Mouse (Mus musculus) hindbrain, postnatal 0 days (tissue): ENCODE measurements around the gene Triap1. TPM values are rescaled to one million over a fixed set of nuclear protein-coding genes. Genes with fewer than 3 reads are reported as not detected.
"Not testable (repeated sequence)": the region's sequence is repeated elsewhere in the genome, so short reads cannot be mapped to it uniquely, and the experiment has no call there.

Source experiments
- ATAC-seq: fragments of 200-750 bp; cut with Nextera tagmentation; 2 replicates; pipeline ENCODE4 v1.8.0; 2017; ENCODE audit warnings: mild to moderate bottlenecking, moderate TSS enrichment, moderate library complexity
- DNase-seq: peaks from one replicate; pipeline ENCODE4 v3.0.0-alpha.2; 2015; ENCODE audit warnings: low spot score
- H3K27ac ChIP-seq: fragments of 300-500 bp; sonication (generic); 2 replicates; pipeline ENCODE4 v1.5.1; 2014; ENCODE audit warnings: mild to moderate bottlenecking
- H3K27me3 ChIP-seq: fragments of 300-500 bp; sonication (generic); 2 replicates; pipeline ENCODE4 v1.6.1; 2014; ENCODE audit warnings: low read length, mixed read lengths; ENCODE audit not compliant: insufficient read depth
- H3K36me3 ChIP-seq: fragments of 300-500 bp; sonication (generic); 2 replicates; pipeline ENCODE4 v1.6.1; 2014; ENCODE audit warnings: low read length, mixed read lengths; ENCODE audit not compliant: insufficient read depth
- H3K4me1 ChIP-seq: fragments of 300-500 bp; sonication (generic); 2 replicates; pipeline ENCODE4 v1.6.1; 2014; ENCODE audit warnings: antibody characterized with exemption, low read length, mixed read lengths; ENCODE audit not compliant: insufficient read depth
- H3K4me2 ChIP-seq: fragments of 300-500 bp; sonication (generic); 2 replicates; pipeline ENCODE4 v1.6.1; 2014; ENCODE audit warnings: low read depth, mild to moderate bottlenecking, low read length, moderate library complexity, mixed read lengths
- H3K4me3 ChIP-seq: fragments of 300-500 bp; sonication (generic); 2 replicates; pipeline ENCODE4 v1.5.1; 2014; ENCODE audit warnings: low read length
- H3K9ac ChIP-seq: fragments of 300-500 bp; sonication (generic); replicated peaks from 2 replicates; pipeline ENCODE4 v1.6.1; 2014; ENCODE audit warnings: mild to moderate bottlenecking, low read length, moderate library complexity, mixed read lengths
- H3K9me3 ChIP-seq: fragments of 300-500 bp; sonication (generic); 2 replicates; pipeline ENCODE4 v1.6.1; 2016; ENCODE audit warnings: low read length, mixed read lengths
- CTCF ChIP-seq: IDR thresholded peaks from 2 replicates; pipeline ENCODE4 v1.5.1; 2016; ENCODE audit warnings: antibody characterized with exemption, control low read depth, low read depth
- WGBS: fragments of 180-500 bp; shearing (Covaris S2); extraction: QIAGEN DNeasy Blood & Tissue Kit; methylation state at CpG from one replicate; pipeline ENCODE4 v1.1.7; 2014; 5-methylcytosine and 5-hydroxymethylcytosine counted together
- polyA plus RNA-seq: library from polyadenylated mRNA; unstranded; fragments of >200 nt; fragmentation: Nextera tagmentation; extraction: Ambion mirVana; gene quantifications from 2 replicates; pipeline ENCODE4 v1.2.1, GENCODE M21; 2015
- total RNA-seq: library from RNA; depleted of rRNA; stranded (reverse); fragments of >200 nt; gene quantifications from 2 replicates; pipeline ENCODE4 v1.2.3, GENCODE M21; 2014; rRNA removed

The Triap1 gene
- total RNA-seq (12.4 and 18.4 TPM in 2 replicates), polyA plus RNA-seq (59.2 and 61.6 TPM in 2 replicates)

DNA sequence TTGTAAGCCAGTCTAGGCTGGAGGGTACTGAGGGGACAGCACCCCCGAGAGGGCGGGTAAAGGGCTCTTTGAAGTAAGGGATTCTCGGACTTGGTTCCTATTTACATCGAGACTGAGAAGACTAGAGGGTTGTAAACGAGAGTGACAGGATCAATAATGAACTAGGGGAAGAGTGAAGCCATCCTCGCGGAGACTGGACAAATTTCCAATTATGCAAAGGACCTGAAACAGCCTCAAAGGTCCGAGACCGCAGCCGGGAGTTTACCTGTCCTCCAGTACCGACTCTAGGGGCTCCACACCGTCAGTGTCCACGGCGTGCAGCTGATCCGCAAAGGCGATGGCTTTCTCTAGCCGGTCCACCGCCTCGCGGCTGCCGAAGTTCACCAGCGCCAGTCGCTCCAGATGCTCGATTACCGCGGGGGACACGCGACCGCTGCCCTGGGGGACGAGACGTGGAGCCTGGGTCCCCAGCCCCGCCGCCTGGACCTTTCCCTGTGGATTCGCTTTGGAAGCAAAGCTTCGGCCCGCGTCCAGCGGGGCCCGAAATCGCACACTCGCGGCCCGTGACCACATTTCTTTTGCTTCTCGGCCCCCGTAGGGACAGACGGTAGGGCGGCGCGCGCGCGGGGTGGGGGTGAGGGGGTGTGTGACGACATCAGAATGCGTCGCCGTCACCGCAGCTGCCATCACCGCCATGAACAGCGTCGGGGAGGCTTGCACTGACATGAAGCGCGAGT, at the start of gene Triap1, which contains the start of gene Gatc:
TSS of gene Triap1 (plus strand) at position 649 of the 737 bp plus-strand sequence.
TSS of gene Gatc (minus strand) at position 602 of the 737 bp plus-strand sequence.
- Histone ChIP-seq H3K4me1 (peaks cover 9% of the 10 kb centered on the region), H3K27me3 (no peaks in the 10 kb centered on the region), H3K27ac (peak within 1 kb of the TSS; percentile 92), H3K9me3 (no peaks in the 10 kb centered on the region), H3K4me2 (peak within 1 kb of the TSS; percentile 85), H3K4me3 (peak within 1 kb of the TSS; percentile 89), H3K9ac (peak within 1 kb of the TSS; percentile 92), H3K36me3 (peaks cover 20% of the 10 kb centered on the region)
- WGBS = under 1% methylated on average over 62 of the region's 62 CpGs
- peak; percentile 33 for TF ChIP-seq CTCF
- peak; percentile 93 for ATAC-seq
- DNase-seq = peak; percentile 95

GRCm38 (mm10) chr5:115294173-115294572, 46.9 kb upstream of the Triap1 start:
- Histone ChIP-seq H3K36me3 (peaks cover 43% of the 10 kb centered on the region), H3K4me2 (no peak overlapping the region), H3K9me3 (no peaks in the 10 kb centered on the region), H3K9ac (no peak overlapping the region), H3K4me1 (0 out of 2 replicates have a peak, but pooled peaks cover 3% of the 10 kb centered on the region), H3K27me3 (no peaks in the 10 kb centered on the region), H3K4me3 (no peak overlapping the region), H3K27ac (no peak overlapping the region)
- DNase-seq = no peak
- no peak for ATAC-seq
- WGBS = 91% methylated on average over 8 of the region's 8 CpGs
- TF ChIP-seq CTCF = peak; percentile 35; the same call in 1 of the 2 replicates

- DNase-seq (no peak), ATAC-seq (no peak)
- Histone ChIP-seq H3K4me2 (no peak overlapping the region), H3K27ac (no peak overlapping the region), H3K4me3 (no peak overlapping the region), H3K9me3 (no peaks in the 10 kb centered on the region), H3K36me3 (peaks cover 34% of the 10 kb centered on the region), H3K27me3 (no peaks in the 10 kb centered on the region), H3K4me1 (0 out of 2 replicates have a peak, but pooled peaks cover 6% of the 10 kb centered on the region), H3K9ac (no peak overlapping the region)
- TF ChIP-seq CTCF = no peak
- 80% methylated on average over 10 of the region's 10 CpGs for WGBS
Measured at GRCm38 (mm10) chr5:115296347-115296746, 44.7 kb upstream of the Triap1 start.

DNA sequence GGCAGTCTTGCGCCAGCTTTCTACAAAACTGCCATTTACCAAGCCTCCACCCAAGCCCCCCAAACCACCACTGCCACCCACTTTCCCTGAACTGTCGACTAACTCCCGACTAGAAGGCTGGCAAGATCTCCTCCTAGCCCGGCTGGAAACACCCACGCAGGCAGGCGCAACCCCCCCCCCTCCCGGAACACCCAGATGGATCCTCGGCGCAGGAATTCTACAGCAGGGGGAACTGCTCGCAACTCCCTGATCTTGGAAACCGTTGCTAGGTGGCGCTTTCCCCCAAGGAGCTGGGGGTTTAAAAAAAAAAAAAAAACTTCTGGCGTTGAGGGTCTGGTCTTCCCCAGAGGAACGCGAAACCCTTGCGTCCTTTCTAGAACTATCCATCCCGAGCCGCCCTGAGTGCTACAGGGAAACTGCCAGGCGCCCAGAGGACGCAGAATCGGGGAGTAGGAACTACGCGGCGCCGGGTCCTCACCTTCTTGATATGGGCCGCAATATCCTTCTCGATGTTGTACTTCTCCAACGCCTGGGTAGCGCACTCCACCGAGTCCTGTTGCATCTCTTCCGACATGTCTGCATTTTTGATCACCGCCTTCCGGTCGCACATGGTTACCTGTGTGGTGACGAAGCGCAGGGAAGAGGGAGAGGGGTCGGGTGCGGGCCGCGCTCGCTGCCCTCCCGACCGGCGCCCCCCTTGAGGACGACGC, 40.8 kb upstream of the Triap1 start:
- DNase-seq (peak; percentile 88), ATAC-seq (peak; percentile 61; the same call in 1 of the 2 replicates)
- 0 out of 2 replicates have a peak, but pooled peaks cover 6% of the 10 kb centered on the region for H3K4me1 ChIP-seq
- under 1% methylated on average over 46 of the region's 46 CpGs for WGBS
- H3K27ac ChIP-seq = peak overlapping the region; percentile 92
- H3K9ac ChIP-seq = peak overlapping the region; percentile 79
- peak overlapping the region; percentile 70 for H3K4me2 ChIP-seq
- TF ChIP-seq CTCF = peak; percentile 54
- H3K4me3 ChIP-seq = peak overlapping the region; percentile 78
- H3K9me3 ChIP-seq = no peaks in the 10 kb centered on the region
- H3K27me3 ChIP-seq = no peaks in the 10 kb centered on the region
- H3K36me3 ChIP-seq = peaks cover 17% of the 10 kb centered on the region

- peak within 1 kb of the TSS; percentile 92 for H3K27ac ChIP-seq
- H3K9ac ChIP-seq = peak within 1 kb of the TSS; percentile 79
- no peaks in the 10 kb centered on the region for H3K9me3 ChIP-seq
- ATAC-seq (peak; percentile 98), DNase-seq (peak; percentile 99)
- H3K4me1 ChIP-seq = 0 out of 2 replicates have a peak, but pooled peaks cover 6% of the 10 kb centered on the region
- WGBS = 2% methylated on average over 66 of the region's 66 CpGs
- H3K36me3 ChIP-seq = peaks cover 16% of the 10 kb centered on the region
- H3K27me3 ChIP-seq = no peaks in the 10 kb centered on the region
- H3K4me2 ChIP-seq = peak within 1 kb of the TSS; percentile 70
- peak; percentile 31 for TF ChIP-seq CTCF
- H3K4me3 ChIP-seq = peak within 1 kb of the TSS; percentile 78
Measured at GRCm38 (mm10) chr5:115300792-115301614, 40.0 kb upstream of the Triap1 start, which contains the start of gene Dynll1. Gene Dynll1 (minus strand): TSS chr5:115300999.

DNA sequence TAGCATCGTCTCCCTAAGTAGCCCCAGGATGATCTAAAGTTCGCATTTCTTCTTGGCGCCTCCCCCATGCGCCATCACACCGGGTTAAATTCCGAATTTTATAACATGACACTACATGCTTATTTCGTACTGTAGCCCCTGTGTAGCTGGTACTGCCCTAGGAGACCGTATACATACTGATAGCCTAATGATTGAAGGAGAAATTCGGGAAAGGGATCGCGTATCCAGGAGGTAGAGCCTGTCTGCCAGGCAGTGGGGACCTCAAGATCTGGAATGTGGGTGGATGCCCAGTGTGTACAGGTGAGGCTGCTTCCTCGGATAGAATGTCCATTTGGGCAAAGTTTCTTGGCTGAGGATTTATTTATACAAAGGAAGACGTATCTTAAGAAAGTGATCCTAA, 39.4 kb upstream of the Triap1 start:
- H3K9me3 ChIP-seq = no peaks in the 10 kb centered on the region
- peak overlapping the region; percentile 56 for H3K4me2 ChIP-seq
- ATAC-seq (no peak), DNase-seq (no peak)
- no peak for TF ChIP-seq CTCF
- H3K27ac ChIP-seq = no peak overlapping the region
- 21% methylated on average over 13 of the region's 13 CpGs for WGBS
- H3K4me3 ChIP-seq = peak overlapping the region; percentile 78
- peak overlapping the region; percentile 25; the same call in 1 of the 2 replicates for H3K9ac ChIP-seq
- 0 out of 2 replicates have a peak, but pooled peaks cover 6% of the 10 kb centered on the region for H3K4me1 ChIP-seq
- H3K27me3 ChIP-seq = no peaks in the 10 kb centered on the region
- H3K36me3 ChIP-seq = peaks cover 16% of the 10 kb centered on the region; the same call in 1 of the 2 replicates

- not testable (repeated sequence) for H3K27ac ChIP-seq, H3K4me2 ChIP-seq, H3K9ac ChIP-seq, H3K4me3 ChIP-seq, DNase-seq, H3K27me3 ChIP-seq, H3K4me1 ChIP-seq, ATAC-seq, H3K9me3 ChIP-seq
- 69% methylated on average over 3 of the region's 7 CpGs for WGBS
- peaks cover 11% of the 10 kb centered on the region; the same call in 1 of the 2 replicates for H3K36me3 ChIP-seq
Measured at GRCm38 (mm10) chr5:115302190-115302589, 38.8 kb upstream of the Triap1 start.
